Mouse (Mus musculus): ENCODE measurements around the gene Cd47. TPM values are rescaled to one million over a fixed set of nuclear protein-coding genes. Genes with fewer than 3 reads are reported as not detected.
A peak's percentile ranks its signal among the peaks of the same experiment; 100 is the strongest.

Cd47 gene
- total and polyA plus RNA-seq, 2 experiments = 34.7 to 87.7 TPM

DNA sequence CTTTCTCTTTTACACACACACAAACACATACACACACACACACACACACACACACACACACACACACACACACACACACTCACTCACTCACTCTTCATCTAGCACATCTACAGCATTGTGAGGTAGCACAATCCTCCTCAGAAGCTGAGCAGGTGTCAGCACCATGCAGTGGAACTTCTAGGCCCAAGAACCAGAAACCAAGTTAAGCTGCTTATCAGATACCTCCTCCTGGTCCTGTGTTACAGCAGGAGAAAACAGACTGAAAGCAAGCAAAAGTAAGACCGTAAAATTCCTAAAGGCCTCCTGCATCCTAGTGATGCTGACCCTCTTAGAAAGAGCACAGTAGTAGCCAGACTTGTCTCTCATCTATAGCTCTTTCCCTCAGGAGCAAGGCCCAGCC, 67.9 kb downstream of the Cd47 start:
- no peak for TF ChIP-seq CTCF (IDR thresholded peaks at IDR 0.05; ENCODE audit: low read depth, low read length)
- no peak for TF ChIP-seq POLR2A (IDR thresholded peaks at IDR 0.05; ENCODE audit: extremely low read depth, insufficient read depth, low read length)
- 97% methylated on average over 1 of the region's 1 CpGs for WGBS
- Histone ChIP-seq H3K36me3 (ENCODE audit: control insufficient read depth, insufficient read depth, low read length) (peaks cover 23% of the 10 kb centered on the region), H3K79me2 (ENCODE audit: control insufficient read depth, insufficient read depth, low read length) (peaks cover 39% of the 10 kb centered on the region), H3K4me3 (ENCODE audit: insufficient read depth, low read depth, low read length) (no peak overlapping the region), H3K9ac (ENCODE audit: low read depth, low read length) (no peak overlapping the region), H3K27ac (replicated peaks; ENCODE audit: insufficient read depth, low read depth, low read length) (no peak overlapping the region), H3K4me1 (ENCODE audit: control insufficient read depth, insufficient read depth, low read length) (peaks cover 12% of the 10 kb centered on the region; the same call in 1 of the 2 replicates), H3K27me3 (ENCODE audit: control insufficient read depth, insufficient read depth, low read length) (no peaks in the 10 kb centered on the region)
- DNase-seq (ENCODE audit: extremely low read depth, low read depth, low spot score) = no peak

GRCm38 (mm10) chr16:49873918-49874317, 73.6 kb downstream of the Cd47 start:
- H3K36me3 ChIP-seq (ENCODE audit: control insufficient read depth, insufficient read depth, low read length) = peaks cover 11% of the 10 kb centered on the region
- TF ChIP-seq POLR2A (IDR thresholded peaks at IDR 0.05; ENCODE audit: extremely low read depth, insufficient read depth, low read length) (no peak), CTCF (IDR thresholded peaks at IDR 0.05; ENCODE audit: low read depth, low read length) (no peak)
- H3K4me3 ChIP-seq (ENCODE audit: insufficient read depth, low read depth, low read length) = no peak overlapping the region
- H3K9ac ChIP-seq (ENCODE audit: low read depth, low read length) = no peak overlapping the region
- no peak overlapping the region for H3K27ac ChIP-seq (replicated peaks; ENCODE audit: insufficient read depth, low read depth, low read length)
- DNase-seq (ENCODE audit: extremely low read depth, low read depth, low spot score) = peak; percentile 53
- H3K4me1 ChIP-seq (ENCODE audit: control insufficient read depth, insufficient read depth, low read length) = peaks cover 13% of the 10 kb centered on the region
- 3% methylated on average over 2 of the region's 2 CpGs for WGBS
- H3K27me3 ChIP-seq (ENCODE audit: control insufficient read depth, insufficient read depth, low read length) = no peaks in the 10 kb centered on the region
- H3K79me2 ChIP-seq (ENCODE audit: control insufficient read depth, insufficient read depth, low read length) = peaks cover 49% of the 10 kb centered on the region

DNA sequence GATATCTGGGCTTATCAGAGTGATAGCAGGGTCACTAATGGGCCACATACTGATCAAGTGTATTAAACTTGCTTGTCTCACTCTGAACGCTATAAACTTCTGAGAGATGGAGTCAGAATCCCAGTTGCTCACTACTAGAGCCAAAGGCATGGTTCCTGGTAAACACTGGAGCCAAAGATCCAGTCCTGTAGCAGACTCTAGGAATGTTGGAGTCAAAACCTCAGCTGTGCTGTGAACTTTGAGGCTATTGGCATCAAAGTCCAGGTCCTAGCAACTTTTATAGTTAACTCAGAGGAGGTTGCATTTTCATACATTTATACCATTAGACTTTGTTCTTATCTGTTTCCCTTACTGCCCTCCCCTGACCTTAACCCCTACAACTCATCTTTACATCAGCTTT, 74.2 kb downstream of the Cd47 start:
- no peak overlapping the region for H3K9ac ChIP-seq (ENCODE audit: low read depth, low read length)
- H3K4me3 ChIP-seq (ENCODE audit: insufficient read depth, low read depth, low read length) = no peak overlapping the region
- no peak for TF ChIP-seq POLR2A (IDR thresholded peaks at IDR 0.05; ENCODE audit: extremely low read depth, insufficient read depth, low read length)
- WGBS = 8% methylated on average over 1 of the region's 1 CpGs
- H3K4me1 ChIP-seq (ENCODE audit: control insufficient read depth, insufficient read depth, low read length) = peaks cover 13% of the 10 kb centered on the region
- H3K27me3 ChIP-seq (ENCODE audit: control insufficient read depth, insufficient read depth, low read length) = no peaks in the 10 kb centered on the region
- peaks cover 9% of the 10 kb centered on the region for H3K36me3 ChIP-seq (ENCODE audit: control insufficient read depth, insufficient read depth, low read length)
- peak overlapping the region; percentile 41; the same call in 1 of the 2 replicates for H3K27ac ChIP-seq (replicated peaks; ENCODE audit: insufficient read depth, low read depth, low read length)
- peak; percentile 80 for DNase-seq (ENCODE audit: extremely low read depth, low read depth, low spot score)
- peaks cover 50% of the 10 kb centered on the region for H3K79me2 ChIP-seq (ENCODE audit: control insufficient read depth, insufficient read depth, low read length)

- peaks cover under 1% of the 10 kb centered on the region for H3K36me3 ChIP-seq (ENCODE audit: control insufficient read depth, insufficient read depth, low read length)
- H3K4me3 ChIP-seq (ENCODE audit: insufficient read depth, low read depth, low read length) = no peak overlapping the region
- no peak for DNase-seq (ENCODE audit: extremely low read depth, low read depth, low spot score)
- H3K79me2 ChIP-seq (ENCODE audit: control insufficient read depth, insufficient read depth, low read length) = peaks cover 51% of the 10 kb centered on the region
- 69% methylated on average over 9 of the region's 9 CpGs for WGBS
- no peak overlapping the region for H3K27ac ChIP-seq (replicated peaks; ENCODE audit: insufficient read depth, low read depth, low read length)
- H3K9ac ChIP-seq (ENCODE audit: low read depth, low read length) = no peak overlapping the region
- H3K27me3 ChIP-seq (ENCODE audit: control insufficient read depth, insufficient read depth, low read length) = no peaks in the 10 kb centered on the region
- TF ChIP-seq CTCF (IDR thresholded peaks at IDR 0.05; ENCODE audit: low read depth, low read length) (no peak), POLR2A (IDR thresholded peaks at IDR 0.05; ENCODE audit: extremely low read depth, insufficient read depth, low read length) (no peak)
- H3K4me1 ChIP-seq (ENCODE audit: control insufficient read depth, insufficient read depth, low read length) = peaks cover 13% of the 10 kb centered on the region
Observed at GRCm38 (mm10) chr16:49876291-49877030, 76.1 kb downstream of the Cd47 start.

- no peak overlapping the region for H3K9ac ChIP-seq (ENCODE audit: low read depth, low read length)
- no peaks in the 10 kb centered on the region; the same call in 1 of the 2 replicates for H3K36me3 ChIP-seq (ENCODE audit: control insufficient read depth, insufficient read depth, low read length)
- peaks cover 13% of the 10 kb centered on the region for H3K4me1 ChIP-seq (ENCODE audit: control insufficient read depth, insufficient read depth, low read length)
- no peak for DNase-seq (ENCODE audit: extremely low read depth, low read depth, low spot score)
- H3K27ac ChIP-seq (replicated peaks; ENCODE audit: insufficient read depth, low read depth, low read length) = no peak overlapping the region
- H3K4me3 ChIP-seq (ENCODE audit: insufficient read depth, low read depth, low read length) = no peak overlapping the region
- H3K79me2 ChIP-seq (ENCODE audit: control insufficient read depth, insufficient read depth, low read length) = peaks cover 52% of the 10 kb centered on the region
- no peaks in the 10 kb centered on the region for H3K27me3 ChIP-seq (ENCODE audit: control insufficient read depth, insufficient read depth, low read length)
- no peak for TF ChIP-seq POLR2A (IDR thresholded peaks at IDR 0.05; ENCODE audit: extremely low read depth, insufficient read depth, low read length)
- no peak for TF ChIP-seq CTCF (IDR thresholded peaks at IDR 0.05; ENCODE audit: low read depth, low read length)
- WGBS = 93% methylated on average over 9 of the region's 9 CpGs
Observed at GRCm38 (mm10) chr16:49877243-49877642, 76.9 kb downstream of the Cd47 start.

- DNase-seq (ENCODE audit: extremely low read depth, low read depth, low spot score) = no peak
- no peak overlapping the region for H3K27ac ChIP-seq (replicated peaks; ENCODE audit: insufficient read depth, low read depth, low read length)
- no peak for TF ChIP-seq CTCF (IDR thresholded peaks at IDR 0.05; ENCODE audit: low read depth, low read length)
- no peak for TF ChIP-seq POLR2A (IDR thresholded peaks at IDR 0.05; ENCODE audit: extremely low read depth, insufficient read depth, low read length)
- H3K79me2 ChIP-seq (ENCODE audit: control insufficient read depth, insufficient read depth, low read length) = peaks cover 55% of the 10 kb centered on the region
- peaks cover 13% of the 10 kb centered on the region for H3K4me1 ChIP-seq (ENCODE audit: control insufficient read depth, insufficient read depth, low read length)
- H3K4me3 ChIP-seq (ENCODE audit: insufficient read depth, low read depth, low read length) = no peak overlapping the region
- no peaks in the 10 kb centered on the region for H3K27me3 ChIP-seq (ENCODE audit: control insufficient read depth, insufficient read depth, low read length)
- no peaks in the 10 kb centered on the region; the same call in 1 of the 2 replicates for H3K36me3 ChIP-seq (ENCODE audit: control insufficient read depth, insufficient read depth, low read length)
- no peak overlapping the region for H3K9ac ChIP-seq (ENCODE audit: low read depth, low read length)
- WGBS = 84% methylated on average over 2 of the region's 2 CpGs
Observed at GRCm38 (mm10) chr16:49878051-49878450, 77.7 kb downstream of the Cd47 start.

Measured in liver, adult 2 months (tissue).